Mouse (Mus musculus): Measurements from ENCODE around the gene Bcl2l10. TPM values are rescaled to one million over a fixed set of nuclear protein-coding genes. Genes with fewer than 3 reads are reported as not detected.

Gene Bcl2l10
- total RNA-seq, 1 experiment from 2014 or later, result not detected

- no peak for ATAC-seq (replicated peaks; ENCODE audit: low read depth, poor library complexity, severe bottlenecking)
Measured at GRCm38 (mm10) chr9:75385218-75385974, 37.8 kb downstream of the Bcl2l10 start.

GRCm38 (mm10) chr9:75393251-75393650, 45.7 kb downstream of the Bcl2l10 start:
- no peak for ATAC-seq (replicated peaks; ENCODE audit: low read depth, poor library complexity, severe bottlenecking)

DNA sequence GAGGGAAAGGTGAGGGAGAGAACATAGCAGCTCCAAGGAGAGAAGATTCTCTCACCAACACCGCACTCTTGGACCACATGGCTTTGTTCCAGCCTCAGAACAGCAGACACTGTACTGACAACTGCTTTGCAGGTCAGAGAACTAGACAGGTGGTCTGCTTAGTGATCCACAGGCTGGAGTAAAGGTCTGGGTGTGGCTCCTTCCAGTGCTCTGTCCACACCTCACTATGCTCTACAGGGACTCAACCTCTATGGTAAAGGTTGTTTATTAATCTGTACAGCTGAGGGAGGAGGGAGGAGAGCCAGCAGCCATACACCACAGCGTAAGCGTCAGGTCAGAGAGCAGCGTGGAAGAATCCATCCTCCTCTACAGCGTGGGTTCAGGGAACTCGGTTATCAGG, 48.4 kb downstream of the Bcl2l10 start:
- ATAC-seq (replicated peaks; ENCODE audit: low read depth, poor library complexity, severe bottlenecking), result no peak

DNA sequence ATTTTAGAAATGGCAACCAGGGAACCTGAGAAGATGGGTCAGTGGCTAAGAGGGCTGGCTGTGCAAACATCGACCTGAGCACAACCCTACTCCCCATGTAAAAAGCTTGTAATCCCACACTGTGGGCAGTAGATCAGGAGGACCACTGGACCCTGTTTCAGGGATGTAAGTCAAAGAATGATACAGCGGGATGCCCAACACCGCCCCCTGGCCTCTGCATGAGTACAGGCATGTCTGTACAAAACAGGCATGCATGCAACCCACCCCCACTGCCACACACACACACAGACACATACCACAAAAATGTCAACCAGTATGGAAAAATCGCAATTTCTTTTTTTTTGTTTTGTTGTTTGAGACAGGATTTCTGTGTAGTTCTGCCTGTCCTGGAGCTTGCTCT, 51.5 kb downstream of the Bcl2l10 start:
- ATAC-seq (replicated peaks; ENCODE audit: low read depth, poor library complexity, severe bottlenecking), result no peak

DNA sequence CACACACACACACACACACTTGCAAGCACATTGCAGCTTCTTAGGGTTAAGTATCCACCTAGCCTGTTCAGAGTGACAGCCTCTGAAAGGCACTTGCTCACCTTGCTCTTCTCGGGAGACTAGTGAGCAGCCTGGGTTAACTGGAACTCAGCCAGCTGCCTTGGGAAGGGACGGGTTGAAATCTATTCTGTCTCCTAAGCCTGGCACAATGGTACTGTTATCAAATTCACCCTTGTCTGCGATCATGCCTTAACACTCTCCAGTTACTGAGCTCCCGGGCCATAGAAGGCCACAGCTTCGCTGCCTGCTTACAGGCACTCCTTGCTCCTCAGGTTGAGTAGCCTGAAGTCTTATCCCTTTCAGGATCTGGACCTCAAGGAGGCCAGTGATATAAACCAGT, 53.1 kb downstream of the Bcl2l10 start:
- ATAC-seq (replicated peaks; ENCODE audit: low read depth, poor library complexity, severe bottlenecking), result no peak

Other genes with a start within 250 kb of the Bcl2l10 start
- gene Myo5c, start 115.7 kb upstream of the Bcl2l10 start, total RNA-seq (2017), result 0.63 and 1.1 TPM in 2 replicates
- 2.2 and 3.0 TPM in 2 replicates for gene Gnb5, start 41.5 kb upstream of the Bcl2l10 start, total RNA-seq (2017)
- 55.3 and 76.2 TPM in 2 replicates for gene Mapk6, start 62.2 kb downstream of the Bcl2l10 start, total RNA-seq (2017)
- gene Leo1, start 93.8 kb downstream of the Bcl2l10 start, total RNA-seq (2017), result 52.9 and 59.2 TPM in 2 replicates
- gene Tmod3, start 211.9 kb downstream of the Bcl2l10 start, total RNA-seq (2017), result 73.1 and 81.4 TPM in 2 replicates